Mouse (Mus musculus) lung, postnatal 0 days (tissue): ENCODE measurements at regions not wholly inside any gene's neighbourhood (a gene's known extent, or its start where the extent isn't known, plus 50 kb on each side); places are given as distances from the start of the nearest gene placed in this dataset.

Experiments
- CTCF ChIP-seq: IDR thresholded peaks from 2 replicates; pipeline ENCODE4 v1.5.1; 2016; ENCODE audit warnings: antibody characterized with exemption, mild to moderate bottlenecking
- EP300 ChIP-seq: IDR thresholded peaks from 2 replicates; pipeline ENCODE4 v1.6.1; 2016; ENCODE audit warnings: antibody characterized with exemption, mild to moderate bottlenecking, control low read depth

GRCm38 (mm10) chr5:54411275-54411904 is 413.1 kb downstream of the Stim2 start:
- TF ChIP-seq CTCF = no peak
- no peak for TF ChIP-seq EP300
